Comparison of ENCODE assay signal across 8 mouse cellular contexts in the genomic region with DNA sequence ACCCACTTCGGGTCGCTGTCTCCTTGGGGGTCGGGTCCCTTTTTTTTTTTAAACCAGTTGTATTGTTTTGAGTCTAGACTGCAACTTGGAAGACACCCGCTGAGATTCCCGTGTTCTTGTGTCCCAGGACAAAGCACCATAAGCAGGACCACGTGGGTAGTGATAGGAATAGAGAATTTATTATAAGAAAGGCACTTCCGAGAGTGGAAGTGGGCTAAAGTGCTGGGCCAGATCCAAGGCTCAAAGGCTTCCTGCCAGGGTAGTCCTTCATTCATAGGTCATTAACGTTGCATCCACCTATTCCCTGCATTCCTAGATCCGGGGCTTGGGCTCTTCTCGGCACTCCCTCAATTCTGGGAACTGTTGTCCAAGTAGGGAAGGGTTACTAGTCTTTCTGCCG. TPM values are rescaled to one million over a fixed set of nuclear protein-coding genes. Genes with fewer than 3 reads are reported as not detected.
DNase-seq lines count a peak whose midpoint lies in the region; ATAC-seq and TF ChIP-seq lines count a peak whose summit lies in the region.

No protein-coding gene starts in this region.

- no peaks in the 10 kb centered on the region for H3K27me3 ChIP-seq in ES-Bruce4 (ENCODE audit: control insufficient read depth, insufficient read depth, low read length, poor library complexity, severe bottlenecking)
- H3K27me3 ChIP-seq in heart, embryonic 15.5 days: no peaks in the 10 kb centered on the region
- H3K27me3 ChIP-seq in midbrain, embryonic 12.5 days: peaks cover 27% of the 10 kb centered on the region; the same call in 1 of the 2 replicates

- no peaks in the 10 kb centered on the region for H3K36me3 ChIP-seq in ES-Bruce4 (ENCODE audit: control insufficient read depth, insufficient read depth, low read length, poor library complexity, severe bottlenecking)
- no peaks in the 10 kb centered on the region for H3K36me3 ChIP-seq in heart, embryonic 15.5 days
- no peaks in the 10 kb centered on the region for H3K36me3 ChIP-seq in midbrain, embryonic 12.5 days

- H3K27ac ChIP-seq in ES-Bruce4 (ENCODE audit: insufficient read depth, low read length): peak overlapping the region; percentile 84
- peak overlapping the region; percentile 88 for H3K27ac ChIP-seq in heart, embryonic 15.5 days
- H3K27ac ChIP-seq in midbrain, embryonic 12.5 days (replicated peaks): no peak overlapping the region

- peak; percentile 36 for DNase-seq in brain, embryonic 14.5 days (ENCODE audit: low read depth)
- peak; percentile 79 to 80 for DNase-seq in kidney, postnatal 36 days
- DNase-seq in right cerebral cortex, postnatal 25 days: no peak
- no peak for DNase-seq in urinary bladder, postnatal 4 days (ENCODE audit: low spot score in 2 of 2)
- no peak for DNase-seq in frontal cortex, adult 2 months (ENCODE audit: extremely low spot score in 1 of 2, low spot score in 1 of 2)

- peak overlapping the region; percentile 42 for H3K4me3 ChIP-seq in ES-Bruce4 (ENCODE audit: low read depth, low read length)
- peak overlapping the region; percentile 55 for H3K4me3 ChIP-seq in heart, embryonic 15.5 days
- peak overlapping the region; percentile 45 for H3K4me3 ChIP-seq in midbrain, embryonic 12.5 days

- peaks cover 5% of the 10 kb centered on the region for H3K4me1 ChIP-seq in ES-Bruce4 (ENCODE audit: control insufficient read depth, insufficient read depth, low read length)
- H3K4me1 ChIP-seq in heart, embryonic 15.5 days (replicated peaks): peaks cover 56% of the 10 kb centered on the region
- peaks cover 25% of the 10 kb centered on the region for H3K4me1 ChIP-seq in midbrain, embryonic 12.5 days

- 3% methylated on average over 11 of the region's 11 CpGs for WGBS in heart, embryonic 15.5 days
- WGBS in midbrain, embryonic 12.5 days: 2% methylated on average over 11 of the region's 11 CpGs

- no peak for ATAC-seq in heart, embryonic 15.5 days (replicated peaks; ENCODE audit: insufficient number of reproducible peaks, insufficient read depth, low FRiP score, low read depth)
- no peak for ATAC-seq in midbrain, embryonic 12.5 days (ENCODE audit: low FRiP score, low read depth)

- TF ChIP-seq EP300 in ES-Bruce4 (IDR thresholded peaks at IDR 0.05; ENCODE audit: insufficient read depth, low read depth, low read length): no peak

- H3K9me3 ChIP-seq in ES-Bruce4 (replicated peaks; ENCODE audit: control insufficient read depth, insufficient read depth, low read length, poor library complexity, severe bottlenecking): no peaks in the 10 kb centered on the region
- no peaks in the 10 kb centered on the region for H3K9me3 ChIP-seq in heart, embryonic 15.5 days (replicated peaks)
- H3K9me3 ChIP-seq in midbrain, embryonic 12.5 days: no peaks in the 10 kb centered on the region

- H3K9ac ChIP-seq in ES-Bruce4 (ENCODE audit: low read depth, poor library complexity, severe bottlenecking): peak overlapping the region; percentile 31; the same call in 1 of the 2 replicates
- H3K9ac ChIP-seq in heart, embryonic 15.5 days: peak overlapping the region; percentile 51
- H3K9ac ChIP-seq in midbrain, embryonic 12.5 days (replicated peaks): peak overlapping the region; percentile 53

- H3K4me2 ChIP-seq in heart, embryonic 15.5 days: peak overlapping the region; percentile 92
- H3K4me2 ChIP-seq in midbrain, embryonic 12.5 days (replicated peaks): peak overlapping the region; percentile 81

- no peak for TF ChIP-seq POLR2A in ES-Bruce4 (IDR thresholded peaks at IDR 0.05; ENCODE audit: insufficient read depth, low read length)
- TF ChIP-seq POLR2A in brain, embryonic 14.5 days (IDR thresholded peaks at IDR 0.05; ENCODE audit: borderline replicate concordance, extremely low read depth, insufficient read depth, insufficient read length, poor library complexity, severe bottlenecking): no peak

- no peak for TF ChIP-seq CTCF in ES-Bruce4 (IDR thresholded peaks at IDR 0.05; ENCODE audit: low read depth, low read length)
- no peak for TF ChIP-seq CTCF in brain, embryonic 14.5 days (IDR thresholded peaks at IDR 0.05; ENCODE audit: borderline replicate concordance, extremely low read depth, insufficient read depth, insufficient read length)

RNA-seq across cellular contexts. Expression of a gene that starts 18.5 kb away (rescaled TPM):
- 39.2 and 40.2 TPM in 2 replicates for polyA plus RNA-seq in ES-Bruce4 (2011; ENCODE audit: insufficient read depth, insufficient read length, low read depth, missing spikeins)
- 41.8 and 48.8 TPM in 2 replicates for polyA plus RNA-seq in brain, embryonic 14.5 days (2012; rRNA removed)
- polyA plus RNA-seq in heart, embryonic 15.5 days (2015; fragmentation: Nextera tagmentation; extraction: Ambion mirVana): 47.5 and 62.1 TPM in 2 replicates
- 58.8 and 62.5 TPM in 2 replicates for polyA plus RNA-seq in midbrain, embryonic 12.5 days (2016; fragmentation: Nextera tagmentation; extraction: Ambion mirVana)
- 24.1 and 31.2 TPM in 2 replicates for polyA plus RNA-seq in frontal cortex, adult 2 months (2012; rRNA removed)

RNA-seq across cellular contexts. Expression of a gene that starts 18.9 kb away (rescaled TPM):
- 10.0 and 13.2 TPM in 2 replicates for polyA plus RNA-seq in ES-Bruce4 (2011; ENCODE audit: insufficient read depth, insufficient read length, low read depth, missing spikeins)
- 14.2 and 15.4 TPM in 2 replicates for polyA plus RNA-seq in brain, embryonic 14.5 days (2012; rRNA removed)
- 8.6 and 11.2 TPM in 2 replicates for polyA plus RNA-seq in heart, embryonic 15.5 days (2015; fragmentation: Nextera tagmentation; extraction: Ambion mirVana)
- polyA plus RNA-seq in midbrain, embryonic 12.5 days (2016; fragmentation: Nextera tagmentation; extraction: Ambion mirVana): 8.3 and 9.3 TPM in 2 replicates
- 15.3 and 15.7 TPM in 2 replicates for polyA plus RNA-seq in frontal cortex, adult 2 months (2012; rRNA removed)

RNA-seq across cellular contexts. Expression of a gene that starts 24.0 kb away (rescaled TPM):
- polyA plus RNA-seq in ES-Bruce4 (2011; ENCODE audit: insufficient read depth, insufficient read length, low read depth, missing spikeins): 128 and 136 TPM in 2 replicates
- 14.7 and 18.5 TPM in 2 replicates for polyA plus RNA-seq in brain, embryonic 14.5 days (2012; rRNA removed)
- polyA plus RNA-seq in heart, embryonic 15.5 days (2015; fragmentation: Nextera tagmentation; extraction: Ambion mirVana): 61.4 and 71.9 TPM in 2 replicates
- polyA plus RNA-seq in midbrain, embryonic 12.5 days (2016; fragmentation: Nextera tagmentation; extraction: Ambion mirVana): 41.4 and 49.3 TPM in 2 replicates
- 13.6 and 22.2 TPM in 2 replicates for polyA plus RNA-seq in frontal cortex, adult 2 months (2012; rRNA removed)

Comparison
In these comparisons a context has a peak if more than half of its experiments do, and no peak if none do; other contexts are left out.
1. DNase-seq: peak in brain, embryonic 14.5 days (single experiment) and kidney, postnatal 36 days (2 of 2); none in right cerebral cortex, postnatal 25 days (single experiment), urinary bladder, postnatal 4 days (0 of 2) and frontal cortex, adult 2 months (0 of 2).
2. Peak in every context shown above with its lines, with median percentiles within 50 percentile points of each other: H3K4me3 ChIP-seq and H3K9ac ChIP-seq.